Mouse (Mus musculus) kidney, embryonic 16.5 days (tissue): ENCODE measurements at regions not wholly inside any gene's neighbourhood (a gene's known extent, or its start where the extent isn't known, plus 50 kb on each side); places are given as distances from the start of the nearest gene placed in this dataset.
A peak's percentile ranks its signal among the peaks of the same experiment; 100 is the strongest.

ENCODE experiments used
- ATAC-seq: fragments of 200-750 bp; cut with Nextera tagmentation; 2 replicates; pipeline ENCODE4 v1.8.0; 2017; ENCODE audit warnings: moderate TSS enrichment; ENCODE audit not compliant: low FRiP score, low TSS enrichment
- H3K27ac ChIP-seq: fragments of 300-500 bp; sonication (generic); 2 replicates; pipeline ENCODE4 v1.5.1; 2014; ENCODE audit warnings: low read length
- H3K27me3 ChIP-seq: fragments of 300-500 bp; sonication (generic); 2 replicates; pipeline ENCODE4 v1.6.1; 2014; ENCODE audit warnings: low read length, control low read depth, mixed read lengths; ENCODE audit not compliant: insufficient read depth
- H3K36me3 ChIP-seq: fragments of 300-500 bp; sonication (generic); 2 replicates; pipeline ENCODE4 v1.6.1; 2014; ENCODE audit warnings: low read length, control low read depth, mixed read lengths; ENCODE audit not compliant: insufficient read depth
- H3K4me1 ChIP-seq: fragments of 300-500 bp; sonication (generic); 2 replicates; pipeline ENCODE4 v1.6.1; 2014; ENCODE audit warnings: low read length, control low read depth, mixed read lengths; ENCODE audit not compliant: insufficient read depth
- H3K4me2 ChIP-seq: fragments of 300-500 bp; sonication (generic); replicated peaks from 2 replicates; pipeline ENCODE4 v1.6.1; 2014; ENCODE audit warnings: low read depth, low read length
- H3K4me3 ChIP-seq: fragments of 300-500 bp; sonication (generic); 2 replicates; pipeline ENCODE4 v1.5.1; 2014; ENCODE audit warnings: mild to moderate bottlenecking, low read length
- H3K9ac ChIP-seq: fragments of 300-500 bp; sonication (generic); replicated peaks from 2 replicates; pipeline ENCODE4 v1.6.1; 2014; ENCODE audit warnings: low read length
- H3K9me3 ChIP-seq: fragments of 300-500 bp; sonication (generic); 2 replicates; pipeline ENCODE4 v1.6.1; 2016; ENCODE audit warnings: low read length, control low read depth
- WGBS: fragments of 180-500 bp; shearing (Covaris S2); extraction: QIAGEN DNeasy Blood & Tissue Kit; methylation state at CpG from one replicate; pipeline ENCODE4 v1.1.7; 2014; 5-methylcytosine and 5-hydroxymethylcytosine counted together

- Histone ChIP-seq H3K27me3 (no peaks in the 10 kb centered on the region), H3K27ac (no peak overlapping the region), H3K4me3 (no peak overlapping the region), H3K4me1 (no peaks in the 10 kb centered on the region), H3K36me3 (no peaks in the 10 kb centered on the region), H3K4me2 (no peak overlapping the region), H3K9me3 (no peaks in the 10 kb centered on the region), H3K9ac (no peak overlapping the region)
- 58% methylated on average over 5 of the region's 5 CpGs for WGBS
- ATAC-seq = no peak
These were observed 237.9 kb downstream of the Cbln4 start for GRCm38 (mm10) chr2:171805376-171805775.

GRCm38 (mm10) chr2:171800511-171801268 lies 242.6 kb downstream of the Cbln4 start:
- no peak overlapping the region for H3K9ac ChIP-seq
- H3K4me1 ChIP-seq = no peaks in the 10 kb centered on the region
- H3K27me3 ChIP-seq = no peaks in the 10 kb centered on the region
- no peaks in the 10 kb centered on the region for H3K36me3 ChIP-seq
- no peaks in the 10 kb centered on the region for H3K9me3 ChIP-seq
- no peak overlapping the region for H3K4me3 ChIP-seq
- 76% methylated on average over 10 of the region's 10 CpGs for WGBS
- ATAC-seq = no peak
- no peak overlapping the region for H3K4me2 ChIP-seq
- no peak overlapping the region for H3K27ac ChIP-seq

DNA sequence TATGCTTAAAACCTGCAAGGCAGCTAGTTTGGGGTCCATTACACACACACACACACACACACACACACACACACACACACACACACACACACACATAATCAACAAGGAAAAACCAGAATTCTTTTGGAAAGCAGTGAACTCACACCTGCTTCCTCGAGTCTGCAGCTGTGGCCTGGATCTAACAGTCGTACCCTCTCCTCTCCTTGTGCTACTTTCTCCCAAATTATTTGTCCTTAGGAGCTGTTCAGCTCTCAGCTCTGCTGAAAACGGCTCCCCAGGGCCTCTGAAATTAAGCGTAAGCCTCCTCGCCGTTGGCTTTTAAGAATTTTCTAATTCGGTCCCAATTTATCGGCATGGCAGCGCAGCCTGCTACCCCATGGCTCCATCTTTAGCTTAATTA lies 243.9 kb downstream of the Cbln4 start:
- H3K9ac ChIP-seq = no peak overlapping the region
- H3K4me3 ChIP-seq = no peak overlapping the region
- H3K4me1 ChIP-seq = no peaks in the 10 kb centered on the region
- no peaks in the 10 kb centered on the region for H3K36me3 ChIP-seq
- ATAC-seq = no peak
- H3K27ac ChIP-seq = no peak overlapping the region
- H3K27me3 ChIP-seq = no peaks in the 10 kb centered on the region
- H3K4me2 ChIP-seq = no peak overlapping the region
- H3K9me3 ChIP-seq = no peaks in the 10 kb centered on the region
- WGBS = 64% methylated on average over 9 of the region's 9 CpGs

- Histone ChIP-seq H3K27ac (no peak overlapping the region), H3K4me2 (no peak overlapping the region), H3K9ac (no peak overlapping the region), H3K9me3 (no peaks in the 10 kb centered on the region), H3K4me3 (no peak overlapping the region), H3K36me3 (no peaks in the 10 kb centered on the region), H3K27me3 (no peaks in the 10 kb centered on the region), H3K4me1 (peaks cover 6% of the 10 kb centered on the region)
- no peak for ATAC-seq
- WGBS = 24% methylated on average over 9 of the region's 9 CpGs
These were observed 252.6 kb downstream of the Cbln4 start for GRCm38 (mm10) chr2:171790686-171791085.

DNA sequence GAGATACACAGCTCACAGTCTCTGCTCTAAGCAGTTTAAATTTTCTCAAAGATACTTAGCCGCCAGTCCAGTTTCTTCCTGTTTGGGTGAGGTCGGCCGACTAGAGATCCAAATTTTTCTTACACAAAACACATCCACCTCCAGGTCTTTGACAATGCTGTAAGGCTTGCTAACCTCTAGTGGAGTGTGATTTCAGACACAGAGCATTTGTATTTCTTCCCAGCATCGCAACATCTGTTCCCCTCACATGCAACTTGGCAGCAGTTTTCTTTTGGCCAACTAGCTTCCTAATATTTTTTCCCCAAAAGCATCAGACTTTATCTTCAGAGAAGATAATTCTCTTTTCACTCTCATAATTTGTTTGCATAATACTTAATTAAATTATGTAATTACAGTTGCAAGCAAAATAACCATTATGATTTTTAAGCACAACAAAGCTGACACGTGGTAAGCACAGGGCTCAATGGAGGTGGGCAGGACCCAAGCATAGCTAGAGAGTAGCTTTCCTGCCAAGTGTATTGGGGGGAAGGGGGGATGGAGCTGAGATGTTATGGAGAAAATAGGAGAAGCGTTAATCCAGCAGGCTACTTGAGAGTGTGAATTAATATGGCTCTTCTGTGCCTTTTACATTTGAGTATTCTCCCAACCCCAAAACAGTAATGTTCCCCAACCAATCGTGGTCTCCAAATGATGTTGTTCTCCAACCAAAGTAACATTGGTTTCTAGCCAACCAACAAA lies 276.9 kb downstream of the Cbln4 start:
- H3K27ac ChIP-seq = no peak overlapping the region
- H3K9me3 ChIP-seq = no peaks in the 10 kb centered on the region
- H3K36me3 ChIP-seq = no peaks in the 10 kb centered on the region
- H3K4me1 ChIP-seq = no peaks in the 10 kb centered on the region
- 86% methylated on average over 7 of the region's 7 CpGs for WGBS
- H3K4me2 ChIP-seq = no peak overlapping the region
- H3K9ac ChIP-seq = no peak overlapping the region
- H3K27me3 ChIP-seq = no peaks in the 10 kb centered on the region
- ATAC-seq = no peak
- H3K4me3 ChIP-seq = no peak overlapping the region

DNA sequence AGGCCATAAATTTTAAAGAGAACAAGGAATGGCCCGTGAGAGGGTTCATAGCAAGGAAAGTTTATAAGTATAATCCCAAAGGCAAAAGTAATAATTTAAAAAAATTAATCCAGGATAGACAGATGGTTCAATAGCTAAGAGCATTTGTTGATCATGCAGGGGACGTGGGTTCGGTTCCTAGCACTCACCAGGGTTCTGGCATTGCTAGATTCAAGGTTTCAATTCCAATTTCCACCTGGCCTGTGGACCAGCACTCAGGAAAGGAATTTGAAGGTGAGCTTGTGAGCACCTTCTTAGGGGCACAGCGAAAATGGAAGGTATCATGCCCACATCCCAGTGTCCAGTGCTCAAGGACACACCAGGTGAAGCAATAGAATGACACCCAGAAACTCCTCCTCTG lies 278.2 kb downstream of the Cbln4 start:
- H3K4me3 ChIP-seq = no peak overlapping the region
- H3K4me1 ChIP-seq = no peaks in the 10 kb centered on the region
- no peaks in the 10 kb centered on the region for H3K9me3 ChIP-seq
- H3K9ac ChIP-seq = no peak overlapping the region
- no peak overlapping the region for H3K4me2 ChIP-seq
- no peaks in the 10 kb centered on the region for H3K36me3 ChIP-seq
- no peaks in the 10 kb centered on the region for H3K27me3 ChIP-seq
- 74% methylated on average over 4 of the region's 4 CpGs for WGBS
- ATAC-seq = no peak
- no peak overlapping the region for H3K27ac ChIP-seq

GRCm38 (mm10) chr2:171753502-171753901 lies 289.8 kb downstream of the Cbln4 start:
- no peaks in the 10 kb centered on the region for H3K36me3 ChIP-seq
- no peak overlapping the region for H3K4me2 ChIP-seq
- H3K4me1 ChIP-seq = no peaks in the 10 kb centered on the region
- no peak for ATAC-seq
- no peak overlapping the region for H3K9ac ChIP-seq
- H3K27ac ChIP-seq = no peak overlapping the region
- H3K27me3 ChIP-seq = no peaks in the 10 kb centered on the region
- 78% methylated on average over 9 of the region's 9 CpGs for WGBS
- no peak overlapping the region for H3K4me3 ChIP-seq
- no peaks in the 10 kb centered on the region for H3K9me3 ChIP-seq

- H3K27ac ChIP-seq = no peak overlapping the region
- H3K27me3 ChIP-seq = no peaks in the 10 kb centered on the region
- ATAC-seq = no peak
- H3K4me2 ChIP-seq = no peak overlapping the region
- WGBS = 48% methylated on average over 1 of the region's 1 CpGs
- H3K4me1 ChIP-seq = peaks cover 7% of the 10 kb centered on the region
- no peak overlapping the region for H3K9ac ChIP-seq
- H3K4me3 ChIP-seq = no peak overlapping the region
- H3K9me3 ChIP-seq = no peaks in the 10 kb centered on the region; the same call in 1 of the 2 replicates
- no peaks in the 10 kb centered on the region for H3K36me3 ChIP-seq
These were observed 296.1 kb downstream of the Cbln4 start for GRCm38 (mm10) chr2:171747162-171747561.

- Histone ChIP-seq H3K27ac (no peak overlapping the region), H3K4me3 (no peak overlapping the region), H3K36me3 (no peaks in the 10 kb centered on the region), H3K4me1 (peaks cover 7% of the 10 kb centered on the region), H3K9ac (no peak overlapping the region), H3K9me3 (no peaks in the 10 kb centered on the region; the same call in 1 of the 2 replicates), H3K27me3 (no peaks in the 10 kb centered on the region), H3K4me2 (no peak overlapping the region)
- WGBS = 12% methylated on average over 2 of the region's 2 CpGs
- ATAC-seq = peak; percentile 87
These were observed 300.2 kb downstream of the Cbln4 start for GRCm38 (mm10) chr2:171743111-171743510.

- no peak overlapping the region for H3K4me3 ChIP-seq
- H3K36me3 ChIP-seq = no peaks in the 10 kb centered on the region
- H3K9ac ChIP-seq = no peak overlapping the region
- H3K27me3 ChIP-seq = no peaks in the 10 kb centered on the region
- peaks cover 7% of the 10 kb centered on the region for H3K4me1 ChIP-seq
- ATAC-seq = no peak
- H3K4me2 ChIP-seq = no peak overlapping the region
- no peaks in the 10 kb centered on the region; the same call in 1 of the 2 replicates for H3K9me3 ChIP-seq
- WGBS = 50% methylated on average over 11 of the region's 11 CpGs
- no peak overlapping the region for H3K27ac ChIP-seq
These were observed 300.6 kb downstream of the Cbln4 start for GRCm38 (mm10) chr2:171742706-171743105.
